Mouse (Mus musculus): ENCODE measurements around the gene Dscaml1.

DNA sequence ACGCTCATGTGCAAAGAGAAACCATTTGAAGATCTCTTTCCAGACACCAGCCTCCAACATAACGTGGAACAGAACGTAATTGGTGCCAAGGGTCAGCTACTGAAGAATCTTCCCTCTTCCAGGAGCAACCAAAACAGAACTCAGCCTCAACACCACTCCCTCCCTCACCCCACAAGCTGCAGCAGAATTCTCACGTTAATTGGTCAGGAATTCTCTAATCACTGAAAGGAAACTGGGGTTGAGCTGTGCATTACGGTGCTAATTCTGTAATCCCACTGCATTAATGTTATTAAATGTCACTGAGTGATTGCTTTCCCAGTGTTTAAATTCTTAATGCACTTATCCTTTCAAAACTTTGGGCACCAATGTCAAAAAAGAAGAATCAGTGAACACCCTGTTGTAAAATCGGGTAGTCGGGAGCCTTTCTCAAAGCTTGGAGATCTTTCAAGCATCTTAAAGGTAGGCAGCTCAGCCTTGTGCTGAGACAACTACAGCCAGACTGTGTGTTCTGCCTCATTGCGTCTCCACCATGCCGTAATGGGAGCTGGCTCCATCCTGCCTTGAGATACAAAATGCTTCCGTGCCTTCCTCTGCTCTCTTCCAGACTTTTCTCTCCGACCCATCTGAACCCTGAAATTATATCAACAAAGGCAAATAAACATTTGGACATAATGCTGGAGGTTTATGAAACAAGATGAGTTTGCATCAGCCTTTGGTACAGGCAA lies 184.1 kb downstream of the Dscaml1 start:
- TF ChIP-seq CTCF (IDR thresholded peaks at IDR 0.05; ENCODE audit: low read depth), result no peak
- no peak for TF ChIP-seq EP300 (optimal IDR thresholded peaks at IDR 0.05)
